Mouse (Mus musculus): ENCODE measurements around the gene Lyrm7.

DNA sequence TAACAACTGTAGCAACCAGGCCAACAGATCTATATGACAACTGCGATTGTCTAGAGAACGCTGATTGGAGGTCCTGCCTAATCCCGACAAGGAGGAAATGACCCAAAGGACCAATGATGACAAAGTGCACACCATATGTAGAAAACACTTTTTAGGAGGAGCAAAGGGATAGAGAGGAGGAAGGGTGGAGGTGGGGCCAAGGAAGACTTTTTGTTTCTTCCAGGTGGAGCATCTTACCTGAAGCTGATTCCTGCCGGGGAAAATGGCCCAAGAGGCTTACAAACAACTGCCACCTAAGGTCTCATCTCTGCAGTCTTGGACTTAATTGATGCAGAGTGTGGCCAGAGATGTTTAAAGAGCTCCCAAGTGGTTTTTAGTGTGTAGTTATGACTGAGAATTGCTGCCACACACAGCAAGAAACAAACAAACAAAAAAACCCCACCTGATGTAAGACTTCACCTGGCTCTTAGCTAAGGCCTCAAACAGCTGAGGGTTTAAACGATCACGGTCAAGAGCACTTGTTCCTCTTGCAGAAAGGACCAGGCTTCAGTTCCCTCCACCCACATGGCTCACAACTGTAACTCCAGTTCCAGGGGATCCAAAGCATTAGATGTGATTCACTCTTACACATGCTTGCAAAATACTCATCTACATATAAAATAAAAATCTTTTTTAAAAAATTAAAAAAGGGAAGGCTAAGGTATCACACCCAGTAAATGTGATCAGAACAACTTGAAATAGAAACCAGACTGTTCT is 4.8 kb upstream of the Lyrm7 start:
- TF ChIP-seq CTCF (IDR thresholded peaks at IDR 0.05) (no peak), POLR2A (IDR thresholded peaks at IDR 0.05; ENCODE audit: insufficient read depth, low read depth, low read length) (no peak), EP300 (IDR thresholded peaks at IDR 0.05; ENCODE audit: insufficient read depth, low read depth, low read length) (no peak)
